Mouse (Mus musculus) heart, adult 2 months (tissue): ENCODE data around the gene Efhd1.

Source experiments
- CTCF ChIP-seq: fragments of 200-600 bp; IDR thresholded peaks from 2 replicates; pipeline ENCODE4 v1.8.1; 2022; ENCODE audit warnings: antibody characterized with exemption, mild to moderate bottlenecking, moderate library complexity
- EP300 ChIP-seq: fragments of 200-500 bp; IDR thresholded peaks from 2 replicates; pipeline ENCODE4 v1.6.1; 2011; ENCODE audit warnings: low read depth, low read length, control low read depth; ENCODE audit not compliant: insufficient read depth
- POLR2A ChIP-seq: fragments of 200-500 bp; IDR thresholded peaks from 2 replicates; pipeline ENCODE4 v1.6.1; 2011; ENCODE audit warnings: mild to moderate bottlenecking, low read depth, low read length, control low read depth; ENCODE audit not compliant: insufficient read depth

DNA sequence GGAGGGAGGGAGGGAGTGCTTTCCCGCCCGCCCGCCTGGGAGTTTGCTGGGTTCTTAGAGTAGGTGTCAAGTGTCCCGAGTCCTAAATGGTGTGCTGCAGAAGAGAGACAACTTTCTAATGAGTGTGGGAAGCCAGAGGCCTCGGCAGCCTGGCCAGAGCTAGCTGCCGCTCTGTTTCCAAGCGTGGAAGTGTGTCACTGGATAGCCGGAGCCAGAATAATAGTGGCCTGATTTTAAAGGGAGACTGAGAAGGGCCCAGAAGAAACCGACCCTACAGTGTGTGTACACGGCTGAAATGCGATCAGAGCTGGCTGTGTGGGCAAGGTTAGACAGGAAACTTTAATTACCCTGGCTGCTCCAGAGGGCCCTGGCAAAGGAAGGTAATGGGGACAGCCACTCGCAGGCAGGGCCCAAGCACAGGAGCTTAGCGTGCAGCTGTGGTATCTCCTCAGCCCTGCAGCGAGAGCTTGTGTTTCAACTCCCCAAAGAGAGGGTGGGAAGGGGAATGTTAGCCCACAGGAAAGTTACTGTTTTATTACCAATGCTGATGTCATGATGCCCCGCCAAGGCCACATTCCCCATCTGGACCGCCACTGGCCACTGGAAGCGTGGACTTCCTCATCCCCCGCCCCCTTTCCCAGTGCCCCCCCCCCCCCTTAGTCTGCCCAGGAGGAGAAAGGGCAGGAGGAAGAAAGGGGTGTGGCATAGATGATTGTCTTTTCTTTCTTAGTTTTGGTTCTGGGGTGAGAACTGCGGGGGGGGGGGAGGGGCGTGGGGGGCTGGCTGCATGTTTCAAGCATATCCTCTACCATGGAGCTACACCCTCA is 6.7 kb downstream of the Efhd1 start:
- TF ChIP-seq CTCF = no peak
- no peak for TF ChIP-seq POLR2A
- TF ChIP-seq EP300 = no peak
